Mouse (Mus musculus): Measurements from ENCODE around the gene Tns1. TPM values are rescaled to one million over a fixed set of nuclear protein-coding genes. Genes with fewer than 3 reads are reported as not detected.

The Tns1 gene
- polyA plus RNA-seq, 1 experiment = 0.85 TPM

DNA sequence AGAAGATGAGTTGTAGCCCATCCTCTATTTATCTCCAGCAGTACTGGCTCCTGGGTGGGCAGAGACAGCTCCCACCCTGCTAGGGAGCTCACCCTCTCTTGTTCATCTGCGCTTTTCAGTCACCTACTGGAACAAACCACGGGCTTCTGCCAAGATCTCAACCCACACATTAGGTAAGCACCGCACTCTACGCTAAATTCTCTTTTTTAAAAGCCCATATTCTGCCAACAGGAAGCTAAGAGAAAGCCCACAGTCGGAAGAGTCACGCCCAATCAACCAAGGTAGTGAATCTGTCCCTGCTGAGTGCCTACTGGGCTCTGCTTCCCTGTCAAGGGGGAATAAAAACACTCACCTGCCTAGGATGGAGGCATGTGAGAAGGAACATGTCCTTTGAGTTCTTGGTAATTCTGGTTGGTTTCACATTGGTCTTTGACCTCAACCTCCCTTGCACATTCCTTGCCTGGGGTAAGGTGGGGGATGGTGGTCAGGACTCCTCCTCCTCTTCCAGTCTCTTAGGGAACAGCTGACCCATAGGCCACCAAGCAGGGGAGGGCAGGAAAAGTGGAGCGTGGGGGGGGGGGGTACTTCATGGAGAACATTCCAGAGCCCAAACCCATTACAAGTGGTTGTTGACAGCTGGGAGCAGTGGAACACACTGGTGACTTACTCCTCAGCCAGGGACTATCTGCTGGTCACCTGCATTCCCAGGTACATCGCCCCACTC lies 193.7 kb downstream of the Tns1 start:
- TF ChIP-seq GATA1 (IDR thresholded peaks at IDR 0.05; ENCODE audit: low read length) = no peak

DNA sequence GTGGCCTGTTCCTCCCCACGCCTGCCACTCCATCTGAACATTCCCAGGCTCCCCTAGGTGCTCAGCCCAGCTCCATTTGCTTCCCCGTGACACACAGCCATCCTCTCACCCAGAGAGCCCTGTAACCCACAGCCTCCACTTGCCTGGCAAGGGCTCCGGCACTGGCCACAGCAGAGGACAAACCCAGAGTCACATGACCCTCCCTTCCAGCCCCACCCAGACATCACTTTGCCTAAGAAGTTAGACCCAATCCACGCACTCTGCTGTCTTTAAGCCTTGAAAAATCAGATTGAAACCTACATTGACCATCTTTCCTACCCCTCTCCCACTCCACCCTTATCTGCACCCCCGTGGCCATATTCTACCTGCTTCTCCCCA lies 194.3 kb downstream of the Tns1 start:
- TF ChIP-seq GATA1 (IDR thresholded peaks at IDR 0.05; ENCODE audit: low read length) = no peak

DNA sequence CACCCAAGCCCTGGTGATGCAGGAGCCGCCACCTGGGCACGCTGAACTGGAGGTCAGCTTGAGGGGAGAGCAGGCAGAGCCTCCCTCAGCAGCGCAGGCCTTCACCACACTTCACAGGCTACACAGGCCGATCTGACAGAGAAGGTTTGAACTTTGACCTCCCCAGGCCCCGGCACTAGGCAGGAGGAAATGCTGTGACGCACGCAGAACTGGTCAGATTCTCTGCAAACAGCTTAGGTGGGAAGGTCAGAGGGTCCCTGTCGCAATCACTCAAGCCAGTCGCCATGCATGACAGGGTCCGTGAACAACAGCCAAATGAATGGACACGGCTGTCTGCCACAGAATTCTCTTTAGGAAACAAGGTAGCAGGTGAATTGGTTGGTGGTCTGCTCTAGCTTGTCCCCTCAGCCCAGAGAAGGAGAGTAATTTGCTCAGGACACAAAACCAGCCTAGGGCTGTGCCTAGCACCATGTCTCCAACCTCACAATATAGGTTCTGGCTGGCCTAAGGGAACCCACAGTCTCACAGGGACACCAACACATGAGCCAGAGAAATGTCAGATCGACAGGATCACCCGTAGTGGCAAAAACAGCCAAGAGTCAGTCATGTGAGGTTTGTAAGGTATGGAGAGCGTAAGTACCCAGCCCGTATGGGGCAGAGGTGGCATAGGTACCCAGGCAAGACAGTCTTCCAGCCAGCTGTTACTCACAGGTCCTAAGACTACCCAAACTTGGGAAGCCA lies 194.9 kb downstream of the Tns1 start:
- TF ChIP-seq GATA1 (IDR thresholded peaks at IDR 0.05; ENCODE audit: low read length) = no peak

DNA sequence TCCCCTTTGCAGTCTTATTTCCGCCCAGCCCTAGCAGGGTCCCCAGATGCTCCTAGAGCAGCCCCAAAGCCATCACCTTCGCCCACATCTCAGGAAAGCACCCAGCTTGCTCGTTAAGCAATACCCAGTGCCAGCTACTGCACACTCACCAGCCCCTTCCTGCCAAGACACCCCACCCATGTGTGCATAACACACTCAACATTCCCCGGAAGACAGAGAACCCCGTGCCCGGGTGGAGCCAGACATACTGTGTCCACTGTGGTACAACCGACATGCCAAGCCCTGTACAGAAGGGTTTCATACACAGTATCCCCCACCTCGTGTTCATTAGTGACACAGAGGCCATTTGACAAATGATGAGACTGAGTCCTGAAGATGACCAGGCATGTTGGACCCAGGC lies 195.9 kb downstream of the Tns1 start:
- TF ChIP-seq GATA1 (IDR thresholded peaks at IDR 0.05; ENCODE audit: low read length) = no peak

DNA sequence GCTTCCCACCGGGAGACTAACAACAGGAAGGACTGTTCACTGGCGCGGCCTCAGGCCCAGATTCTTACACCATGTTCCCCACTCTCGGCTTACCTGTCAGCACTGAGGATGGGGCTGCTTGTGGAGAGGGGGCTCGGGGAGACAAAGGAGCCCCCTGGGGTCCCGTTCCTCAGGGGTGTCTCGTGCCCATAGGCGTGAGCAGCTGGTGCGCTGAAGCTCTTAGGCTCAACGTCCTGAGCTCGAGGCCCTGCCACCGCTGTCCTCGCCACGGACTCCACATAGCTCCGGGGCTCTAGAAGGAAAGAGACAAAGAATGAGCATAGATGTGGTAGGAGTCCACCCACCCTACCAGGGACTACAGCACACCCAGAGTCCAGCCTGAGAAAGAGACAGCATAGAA lies 196.4 kb downstream of the Tns1 start:
- TF ChIP-seq GATA1 (IDR thresholded peaks at IDR 0.05; ENCODE audit: low read length) = no peak

DNA sequence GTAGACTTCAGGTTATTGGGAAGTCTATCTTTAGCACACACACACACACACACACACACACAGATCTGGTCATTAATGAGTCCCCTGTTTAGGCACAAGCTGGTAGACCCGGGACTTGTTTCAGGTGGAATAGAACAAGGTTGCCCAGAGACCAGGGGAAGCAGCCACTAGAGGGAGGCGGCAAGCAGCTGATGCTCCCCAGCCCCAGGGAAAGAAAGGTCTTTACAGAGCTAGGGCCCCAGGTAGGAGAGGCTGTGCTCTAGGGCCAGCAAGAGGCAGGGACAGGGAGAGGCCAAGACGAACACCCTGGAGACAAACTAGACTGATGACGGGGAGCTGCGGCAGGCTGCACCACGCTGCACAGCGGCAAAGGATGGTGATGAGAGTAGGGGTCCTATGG lies 198.0 kb downstream of the Tns1 start:
- TF ChIP-seq GATA1 (IDR thresholded peaks at IDR 0.05; ENCODE audit: low read length) = no peak

DNA sequence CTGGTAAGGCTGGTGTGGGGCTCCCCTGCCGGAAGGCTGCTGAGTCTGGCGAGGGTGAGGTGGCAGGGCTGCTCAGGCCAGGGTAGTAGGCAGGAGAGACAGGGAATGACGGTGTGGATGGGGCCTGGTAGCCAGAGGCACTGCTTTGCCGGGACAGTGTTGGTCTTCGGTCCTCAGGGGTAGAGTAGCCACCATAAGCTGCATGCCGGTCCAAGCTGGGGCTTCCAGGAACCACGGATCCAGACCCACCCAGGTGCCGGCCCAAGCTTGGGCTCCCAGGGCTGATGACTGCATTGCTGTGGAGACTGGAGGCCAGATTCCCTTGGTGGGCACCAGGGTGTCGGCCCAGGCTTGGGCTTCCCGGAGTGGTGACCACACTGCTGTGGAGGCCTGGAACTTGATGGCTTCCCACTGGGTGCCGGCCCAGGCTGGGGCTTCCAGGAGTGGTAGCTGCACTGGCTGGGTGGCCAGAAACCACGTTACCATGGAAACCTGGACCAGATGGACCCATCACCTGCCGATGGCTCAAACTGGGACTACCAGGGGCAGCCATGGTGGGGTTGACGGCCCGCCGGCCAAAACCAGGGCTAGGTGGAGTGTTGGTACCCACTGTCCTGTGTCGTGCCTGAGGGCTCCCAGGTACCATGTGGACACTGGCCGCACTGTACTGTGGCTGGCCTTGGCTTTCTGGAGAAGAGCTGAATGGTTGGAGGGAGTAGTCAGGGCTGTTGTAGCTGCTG lies 199.2 kb downstream of the Tns1 start:
- no peak for TF ChIP-seq GATA1 (IDR thresholded peaks at IDR 0.05; ENCODE audit: low read length)

DNA sequence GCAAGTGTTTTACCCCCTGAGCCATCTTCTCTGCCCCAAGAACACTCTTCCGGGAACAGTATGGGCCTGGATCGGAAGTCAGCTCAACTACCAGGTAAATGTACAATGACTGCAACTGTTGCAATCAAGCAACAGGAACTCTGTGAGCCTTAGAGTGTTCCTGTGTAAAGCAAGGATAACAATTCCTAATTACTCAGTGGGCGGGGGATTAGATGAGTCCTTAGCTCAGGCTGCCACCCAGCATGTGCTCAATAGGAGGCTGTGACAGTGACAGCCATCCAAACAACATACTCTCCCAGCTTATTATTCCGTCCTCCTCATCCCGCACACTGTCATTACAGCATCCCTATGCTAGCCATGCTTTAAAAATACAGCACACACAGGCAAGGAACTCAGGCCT lies 200.0 kb downstream of the Tns1 start:
- no peak for TF ChIP-seq GATA1 (IDR thresholded peaks at IDR 0.05; ENCODE audit: low read length)

DNA sequence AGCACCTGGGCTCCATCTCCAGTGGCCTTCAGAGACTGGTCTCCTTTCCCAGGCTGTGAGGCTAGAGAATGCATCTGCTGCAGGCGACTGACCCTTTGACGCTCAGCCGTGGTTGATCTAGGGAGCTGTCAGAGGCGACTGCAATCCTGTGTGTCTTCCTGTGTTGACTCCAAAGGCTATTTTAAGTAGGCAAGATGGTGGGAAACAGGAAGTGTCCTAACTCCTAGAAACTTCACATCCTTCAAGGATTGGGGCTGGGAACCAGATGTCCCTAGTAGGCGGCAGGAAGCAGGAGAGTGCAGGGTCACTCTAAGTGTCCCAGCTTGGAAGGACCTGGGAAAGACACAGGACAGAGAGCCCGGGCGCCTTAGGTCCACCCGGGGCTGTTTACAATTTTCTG lies 201.1 kb downstream of the Tns1 start:
- TF ChIP-seq GATA1 (IDR thresholded peaks at IDR 0.05; ENCODE audit: low read length) = no peak

DNA sequence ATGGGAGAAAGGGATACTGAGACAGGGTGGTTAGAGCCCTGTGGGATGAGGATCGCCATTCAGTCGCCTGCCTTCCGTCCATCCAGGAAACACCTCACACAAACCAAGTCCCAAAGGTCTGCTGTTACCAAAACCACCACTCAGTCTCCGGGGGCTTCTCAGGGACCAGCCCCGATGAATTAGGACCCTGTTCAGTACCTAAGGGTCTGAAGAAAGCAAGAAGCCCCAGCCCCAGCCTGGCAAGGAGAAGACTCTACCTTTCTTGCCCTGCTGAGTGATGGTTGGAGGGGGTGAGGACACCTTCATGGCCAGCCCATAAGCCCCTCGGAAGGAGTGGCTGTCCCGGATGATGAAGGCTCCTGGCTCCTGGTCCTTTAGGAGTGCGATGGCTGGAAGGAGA lies 203.5 kb downstream of the Tns1 start:
- no peak for TF ChIP-seq GATA1 (IDR thresholded peaks at IDR 0.05; ENCODE audit: low read length)

DNA sequence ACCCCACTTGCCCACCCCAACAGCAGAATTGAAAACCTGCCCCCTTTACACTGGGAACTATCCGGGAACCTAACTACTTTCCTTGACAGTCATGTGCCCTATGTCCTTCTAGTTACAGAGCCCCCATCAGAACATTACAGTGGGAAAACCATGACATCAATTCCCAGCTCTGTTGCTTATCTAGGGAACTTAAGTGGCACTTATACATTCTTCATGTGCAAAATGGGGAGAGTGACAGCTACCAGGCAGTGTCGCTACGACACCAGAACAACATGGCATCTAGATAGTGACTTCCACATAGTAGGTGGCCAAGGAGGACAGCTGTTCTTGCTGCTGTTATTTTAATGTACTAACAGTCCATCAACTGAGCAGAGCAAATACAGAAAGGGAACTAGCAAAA lies 204.3 kb downstream of the Tns1 start:
- TF ChIP-seq GATA1 (IDR thresholded peaks at IDR 0.05; ENCODE audit: low read length) = no peak

DNA sequence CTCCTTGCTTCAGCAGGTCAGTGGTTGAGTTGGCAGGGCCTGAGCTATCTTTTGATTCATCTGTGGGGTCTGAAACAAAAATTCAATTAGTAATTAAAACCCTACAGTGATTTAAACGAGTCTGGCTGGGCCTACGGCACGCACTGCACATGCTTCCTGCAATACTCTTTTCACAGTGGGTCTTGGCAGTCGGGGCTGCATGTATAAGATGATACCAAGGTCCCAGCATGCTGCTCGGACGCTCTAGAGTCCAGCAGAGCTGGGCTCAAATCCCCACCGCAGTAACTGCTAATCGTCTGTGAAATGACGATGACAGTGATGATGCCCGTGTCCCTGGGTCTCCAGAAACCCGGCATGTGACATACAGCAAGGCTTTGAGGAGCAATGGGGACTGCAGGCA lies 206.2 kb downstream of the Tns1 start:
- no peak for TF ChIP-seq GATA1 (IDR thresholded peaks at IDR 0.05; ENCODE audit: low read length)

DNA sequence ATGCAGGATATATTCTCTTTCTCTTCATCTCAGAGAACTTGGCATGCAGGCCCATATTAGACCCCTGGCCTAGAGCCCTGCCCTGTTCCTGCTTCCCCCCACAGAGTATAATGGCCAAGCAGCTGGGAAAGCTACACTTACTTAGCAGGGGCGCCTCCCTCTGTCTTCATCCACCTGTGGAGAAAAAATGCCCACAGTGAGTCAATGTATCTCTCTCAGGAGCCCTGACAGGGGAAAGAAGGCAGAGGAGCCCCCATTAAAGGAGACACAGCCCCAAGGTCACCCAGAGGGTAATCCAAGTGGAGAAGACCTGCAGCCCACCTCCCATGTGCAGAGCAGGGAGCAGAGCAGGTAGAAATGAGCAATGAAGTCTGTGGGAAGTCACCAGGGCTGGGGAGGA lies 208.0 kb downstream of the Tns1 start:
- TF ChIP-seq GATA1 (IDR thresholded peaks at IDR 0.05; ENCODE audit: low read length) = no peak

DNA sequence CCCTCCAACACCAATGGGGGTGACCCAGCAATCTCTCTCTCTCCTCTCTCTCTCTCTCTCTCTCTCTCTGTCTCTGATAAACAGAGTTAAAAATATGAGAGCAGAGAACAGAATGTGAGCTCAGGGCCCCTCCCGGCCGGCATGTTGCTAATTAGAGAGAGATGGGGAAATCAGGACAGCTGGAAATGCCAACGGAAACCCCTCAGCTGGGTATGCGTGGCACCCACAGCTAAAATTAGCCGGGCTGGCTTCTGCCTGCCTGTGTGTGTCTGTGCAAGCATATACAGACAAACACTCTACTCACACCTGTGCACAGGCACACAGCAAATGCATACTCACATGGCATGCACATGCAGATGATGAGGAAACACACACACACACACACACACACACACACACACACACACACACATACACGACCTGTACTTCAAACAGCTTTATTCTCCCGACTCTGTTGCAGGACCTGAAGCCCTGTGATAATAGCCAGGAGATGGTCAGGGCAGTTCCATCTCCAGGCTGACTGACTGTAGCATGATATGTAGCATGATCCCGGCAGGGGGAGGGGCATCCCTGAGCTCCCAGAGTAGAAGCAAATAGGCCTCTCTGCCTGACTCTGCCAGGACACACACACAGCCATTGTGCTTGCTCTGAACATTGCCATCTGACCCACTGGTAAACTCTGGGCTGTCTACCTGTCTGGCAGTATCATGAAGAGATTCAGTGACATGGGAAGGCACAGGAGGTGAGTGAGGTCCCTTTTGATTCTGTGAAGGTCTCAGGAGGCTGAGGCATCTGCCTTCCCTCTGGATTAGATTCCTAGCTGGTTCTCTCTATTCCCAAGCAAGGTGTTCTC lies 208.8 kb downstream of the Tns1 start:
- no peak for TF ChIP-seq GATA1 (IDR thresholded peaks at IDR 0.05; ENCODE audit: low read length)

DNA sequence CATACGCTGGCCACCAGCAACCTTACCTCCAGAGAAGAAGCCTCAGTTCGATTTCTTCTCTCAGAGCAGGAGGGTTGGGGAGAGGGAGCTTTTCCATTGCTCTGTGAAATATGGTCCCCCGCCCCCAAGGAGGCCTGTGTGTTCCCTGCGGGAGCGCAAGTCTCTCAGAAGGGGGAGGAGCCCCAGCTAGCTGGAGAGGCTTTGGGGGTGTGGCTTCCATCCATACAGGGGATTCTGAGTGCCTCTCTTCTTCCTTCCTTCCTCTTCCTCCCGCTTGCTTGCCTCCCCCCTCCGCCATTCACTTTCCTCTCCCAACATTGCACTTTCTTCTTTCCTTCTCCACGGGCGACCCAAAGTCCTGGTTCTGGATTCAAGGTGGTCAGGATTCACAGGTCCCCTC lies 210.2 kb downstream of the Tns1 start:
- no peak for TF ChIP-seq GATA1 (IDR thresholded peaks at IDR 0.05; ENCODE audit: low read length)
